Comparison of ENCODE assay signal across 8 mouse cellular contexts in the genomic region with DNA sequence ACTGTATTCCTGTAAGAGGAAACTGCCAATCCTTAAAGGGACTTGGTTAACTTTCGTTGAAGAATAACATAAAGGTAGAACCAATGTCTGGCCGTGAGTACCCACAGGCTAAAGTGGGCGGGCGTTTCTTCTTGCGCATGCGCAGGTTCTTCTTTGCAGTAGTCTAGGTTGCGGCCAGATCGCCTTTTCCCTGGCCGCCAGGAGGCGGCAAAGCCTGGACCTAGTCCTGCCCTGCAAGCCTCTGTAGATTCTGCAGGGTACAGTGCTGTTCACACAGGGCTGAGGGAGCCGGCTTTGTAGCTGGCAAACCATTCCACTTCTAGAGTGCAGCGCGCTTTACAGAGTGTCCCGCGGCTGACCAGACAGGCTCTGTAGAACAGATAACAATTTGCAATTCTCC. TPM values are rescaled to one million over a fixed set of nuclear protein-coding genes. Genes with fewer than 3 reads are reported as not detected.
A peak's percentile ranks its signal among the peaks of the same experiment; 100 is the strongest.
DNase-seq lines count a peak whose midpoint lies in the region; ATAC-seq and TF ChIP-seq lines count a peak whose summit lies in the region.

No protein-coding gene starts in this region.

- H3K9me3 ChIP-seq in hindbrain, embryonic 12.5 days (replicated peaks) = no peaks in the 10 kb centered on the region
- no peaks in the 10 kb centered on the region for H3K9me3 ChIP-seq in lung, postnatal 0 days (ENCODE audit: low read length)

- H3K4me1 ChIP-seq in hindbrain, embryonic 12.5 days = no peaks in the 10 kb centered on the region
- no peaks in the 10 kb centered on the region for H3K4me1 ChIP-seq in lung, postnatal 0 days (ENCODE audit: insufficient read depth, low read depth, low read length)

- H3K4me3 ChIP-seq in hindbrain, embryonic 12.5 days = no peak overlapping the region
- H3K4me3 ChIP-seq in lung, postnatal 0 days (ENCODE audit: low read depth, low read length) = no peak overlapping the region

- H3K4me2 ChIP-seq in hindbrain, embryonic 12.5 days (replicated peaks) = peak overlapping the region; percentile 30
- H3K4me2 ChIP-seq in lung, postnatal 0 days (replicated peaks; ENCODE audit: low read depth, low read length) = no peak overlapping the region

- TF ChIP-seq CTCF in lung, postnatal 0 days (IDR thresholded peaks at IDR 0.05) = peak; percentile 92

- WGBS in hindbrain, embryonic 12.5 days = 6% methylated on average over 15 of the region's 15 CpGs
- WGBS in lung, postnatal 0 days = 10% methylated on average over 15 of the region's 15 CpGs

- DNase-seq in NIH3T3 (ENCODE audit: low read depth) = peak; percentile 50
- DNase-seq in cerebellum, postnatal 14 days = peak; percentile 96 to 98
- DNase-seq in frontal cortex, postnatal 14 days (ENCODE audit: low spot score in 2 of 2) = peak; percentile 75
- peak; percentile 80 to 89 for DNase-seq in layer of hippocampus, postnatal 14 days (ENCODE audit: low spot score in 2 of 2)
- peak; percentile 96 for DNase-seq in lung, postnatal 0 days (ENCODE audit: low spot score)
- DNase-seq in retina, adult 2 months (ENCODE audit: low read depth, low spot score) = peak; percentile 64
- peak; percentile 82 for DNase-seq in thymus, postnatal 14 days

- ATAC-seq in hindbrain, embryonic 12.5 days (ENCODE audit: low FRiP score) = peak; percentile 96
- peak; percentile 97 for ATAC-seq in lung, postnatal 0 days

- peaks cover 29% of the 10 kb centered on the region for H3K36me3 ChIP-seq in hindbrain, embryonic 12.5 days
- peaks cover 19% of the 10 kb centered on the region; the same call in 1 of the 2 replicates for H3K36me3 ChIP-seq in lung, postnatal 0 days (ENCODE audit: insufficient read depth, low read length)

- no peak overlapping the region for H3K27ac ChIP-seq in hindbrain, embryonic 12.5 days
- no peak overlapping the region for H3K27ac ChIP-seq in lung, postnatal 0 days (ENCODE audit: low read length)

- TF ChIP-seq EP300 in lung, postnatal 0 days (IDR thresholded peaks at IDR 0.05) = no peak

- H3K9ac ChIP-seq in hindbrain, embryonic 12.5 days = no peak overlapping the region
- H3K9ac ChIP-seq in lung, postnatal 0 days (replicated peaks; ENCODE audit: low read depth) = no peak overlapping the region

- H3K27me3 ChIP-seq in hindbrain, embryonic 12.5 days = no peaks in the 10 kb centered on the region
- no peaks in the 10 kb centered on the region for H3K27me3 ChIP-seq in lung, postnatal 0 days (replicated peaks; ENCODE audit: insufficient read depth, low read length)

RNA-seq across cellular contexts. Expression of gene Map2k3, which starts 22.0 kb away (rescaled TPM):
- polyA plus RNA-seq in hindbrain, embryonic 12.5 days (2016; fragmentation: Nextera tagmentation; extraction: Ambion mirVana) = 49.9 and 51.0 TPM in 2 replicates
- 10 to 100 TPM; 12.8 to 17.0 TPM for total RNA-seq in layer of hippocampus, postnatal 14 days (2021)
- polyA plus RNA-seq in lung, postnatal 0 days (2015; fragmentation: Nextera tagmentation; extraction: Ambion mirVana) = 97.1 and 106 TPM in 2 replicates

RNA-seq across cellular contexts. Expression of gene Natd1, which starts 39.3 kb away (rescaled TPM):
- 26.7 and 28.3 TPM in 2 replicates for polyA plus RNA-seq in hindbrain, embryonic 12.5 days (2016; fragmentation: Nextera tagmentation; extraction: Ambion mirVana)
- 10 to 100 TPM; 12.6 to 13.0 TPM for total RNA-seq in layer of hippocampus, postnatal 14 days (2021)
- 17.0 and 19.1 TPM in 2 replicates for polyA plus RNA-seq in lung, postnatal 0 days (2015; fragmentation: Nextera tagmentation; extraction: Ambion mirVana)
